Mouse (Mus musculus): ENCODE data around the gene Rfx8. TPM values are rescaled to one million over a fixed set of nuclear protein-coding genes. Genes with fewer than 3 reads are reported as not detected.
A peak's percentile ranks its signal among the peaks of the same experiment; 100 is the strongest.

Gene Rfx8
- total and polyA plus RNA-seq, 3 experiments: not detected

- no peak overlapping the region for H3K9ac ChIP-seq (ENCODE audit: insufficient read depth, low read depth)
Measured at GRCm38 (mm10) chr1:39623729-39624128, 97.1 kb downstream of the Rfx8 start.

GRCm38 (mm10) chr1:39623106-39623505, 97.7 kb downstream of the Rfx8 start:
- Histone ChIP-seq H3K9ac (ENCODE audit: insufficient read depth, low read depth) (no peak overlapping the region), H3K4me1 (ENCODE audit: control insufficient read depth in 1 of 2, insufficient read depth in 2 of 2) (peaks cover 9 to 12% of the 10 kb centered on the region in 2 experiments; a peak in 3 of 4 replicates), H3K4me2 (ENCODE audit: insufficient read depth, low read depth, poor library complexity, severe bottlenecking) (no peak overlapping the region), H3K79me2 (replicated peaks; ENCODE audit: control insufficient read depth, extremely low read depth, insufficient read depth, poor library complexity, severe bottlenecking) (no peaks in the 10 kb centered on the region), H3K27ac (ENCODE audit: insufficient read depth, low read depth) (no peak overlapping the region), H3K4me3 (replicated peaks in 1 of 3; ENCODE audit: low read depth in 2 of 3, low read length in 2 of 3, poor library complexity in 1 of 3) (no peak overlapping the region), H3K9me3 (replicated peaks; ENCODE audit: low read length) (no peaks in the 10 kb centered on the region), H3K36me3 (replicated peaks in 1 of 2; ENCODE audit: control insufficient read depth in 1 of 2, insufficient read depth in 1 of 2, low read length in 1 of 2) (no peaks in the 10 kb centered on the region), H3K27me3 (replicated peaks) (peaks cover 3% of the 10 kb centered on the region)
- TF ChIP-seq ZNF384 (IDR thresholded peaks at IDR 0.05; ENCODE audit: low read depth, low read length) (no peak), MAZ (IDR thresholded peaks at IDR 0.05; ENCODE audit: low read depth, low read length) (peak; percentile 45; the same call in 1 of the 2 replicates), IRF4 (IDR thresholded peaks at IDR 0.05; ENCODE audit: low read depth, low read length) (peak; percentile 61; the same call in 1 of the 2 replicates), MAFK (IDR thresholded peaks at IDR 0.05; ENCODE audit: insufficient replicate concordance, low read length) (no peak), BHLHE40 (IDR thresholded peaks at IDR 0.05; ENCODE audit: low read depth, low read length) (no peak), EP300 (IDR thresholded peaks at IDR 0.05; ENCODE audit: low read length) (peak; percentile 43; the same call in 1 of the 2 replicates), MEF2A (IDR thresholded peaks at IDR 0.05; ENCODE audit: borderline replicate concordance, low read depth, low read length) (peak; percentile 63; the same call in 1 of the 2 replicates), ELF1 (IDR thresholded peaks at IDR 0.05; ENCODE audit: low read depth, low read length) (no peak; the same call in 1 of the 2 replicates), MAX (IDR thresholded peaks at IDR 0.05; ENCODE audit: low read length) (no peak), USF2 (conservative IDR thresholded peaks at IDR 0.05; ENCODE audit: low read depth, low read length) (no peak)
- in situ Hi-C loops (cut with MboI; ENCODE audit: low pct_ligation_motif_present, low pct_unique_long_range_greater_than_20kb, low sequenced_read_pairs) (no loop called here), dilution Hi-C loops (cut with MboI; ENCODE audit: extremely low pct_ligation_motif_present, extremely low pct_unique_long_range_greater_than_20kb, low sequenced_read_pairs) (no loop called here)
- peak; percentile 72 for DNase-seq (ENCODE audit: extremely low read depth)

More at GRCm38 (mm10) chr1:39623729-39624128, 97.1 kb downstream of the Rfx8 start:
- DNase-seq (ENCODE audit: extremely low read depth): no peak
- TF ChIP-seq UBTF (IDR thresholded peaks at IDR 0.05; ENCODE audit: low read depth, low read length) (no peak), ZC3H11A (IDR thresholded peaks at IDR 0.05; ENCODE audit: low read depth, low read length) (no peak), ELF1 (IDR thresholded peaks at IDR 0.05; ENCODE audit: low read depth, low read length) (no peak), SIN3A (IDR thresholded peaks at IDR 0.05; ENCODE audit: low read length) (no peak), NRF1 (IDR thresholded peaks at IDR 0.05; ENCODE audit: low read depth, low read length) (no peak)
- Histone ChIP-seq H3K79me2 (replicated peaks; ENCODE audit: control insufficient read depth, extremely low read depth, insufficient read depth, poor library complexity, severe bottlenecking) (no peaks in the 10 kb centered on the region), H3K4me1 (ENCODE audit: control insufficient read depth in 1 of 2, insufficient read depth in 2 of 2) (peaks cover 9 to 12% of the 10 kb centered on the region in 2 experiments; a peak in 3 of 4 replicates), H3K4me2 (ENCODE audit: insufficient read depth, low read depth, poor library complexity, severe bottlenecking) (no peak overlapping the region), H3K36me3 (replicated peaks in 1 of 2; ENCODE audit: control insufficient read depth in 1 of 2, insufficient read depth in 1 of 2, low read length in 1 of 2) (no peaks in the 10 kb centered on the region), H3K9me3 (replicated peaks; ENCODE audit: low read length) (no peaks in the 10 kb centered on the region), H3K4me3 (replicated peaks in 1 of 3; ENCODE audit: low read depth in 2 of 3, low read length in 2 of 3, poor library complexity in 1 of 3) (no peak overlapping the region), H3K27ac (ENCODE audit: insufficient read depth, low read depth) (no peak overlapping the region), H3K27me3 (replicated peaks) (peaks cover 3% of the 10 kb centered on the region)
- in situ Hi-C loops (cut with MboI; ENCODE audit: low pct_ligation_motif_present, low pct_unique_long_range_greater_than_20kb, low sequenced_read_pairs): no loop called here
- dilution Hi-C loops (cut with MboI; ENCODE audit: extremely low pct_ligation_motif_present, extremely low pct_unique_long_range_greater_than_20kb, low sequenced_read_pairs): no loop called here
